Mouse (Mus musculus) liver, embryonic 14.5 days (tissue): ENCODE results near the gene Hspb9.

Experiments used
- CTCF ChIP-seq: IDR thresholded peaks from 2 replicates; pipeline ENCODE4 v1.5.1; 2016; ENCODE audit warnings: antibody characterized with exemption, low read depth, control low read depth
- EP300 ChIP-seq: IDR thresholded peaks from 2 replicates; pipeline ENCODE4 v1.6.1; 2016; ENCODE audit warnings: antibody characterized with exemption, low read depth

DNA sequence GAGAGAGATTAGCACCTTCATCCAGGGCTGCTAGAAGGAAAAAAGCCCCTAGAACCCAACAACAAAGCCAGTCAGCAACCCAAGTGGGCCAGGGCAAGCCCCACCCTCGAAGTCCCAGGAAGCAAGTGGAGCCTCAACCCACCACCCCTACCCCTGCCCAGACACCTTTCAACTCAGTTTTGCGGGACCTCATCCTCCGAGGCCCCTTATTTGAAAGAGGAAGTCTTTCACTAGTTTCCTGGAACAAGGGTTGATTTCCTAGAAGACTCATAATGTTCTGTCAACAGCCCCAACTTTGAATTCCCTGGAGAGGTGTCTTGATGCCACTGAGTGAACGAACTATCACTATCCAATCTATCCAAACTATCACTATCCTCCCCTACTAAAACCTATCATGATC lies 16.3 kb downstream of the Hspb9 start:
- TF ChIP-seq CTCF: no peak
- no peak for TF ChIP-seq EP300
